Mouse (Mus musculus): ENCODE results near the gene Stard10.

Stard10 gene

GRCm38 (mm10) chr7:101332045-101332831, 15.4 kb downstream of the Stard10 start:
- DNase-seq: no peak

GRCm38 (mm10) chr7:101335228-101335627, 18.3 kb downstream of the Stard10 start:
- DNase-seq: no peak

- no peak for DNase-seq
These were observed 19.8 kb downstream of the Stard10 start for GRCm38 (mm10) chr7:101336686-101337085.

GRCm38 (mm10) chr7:101337401-101337800, 20.5 kb downstream of the Stard10 start:
- no peak for DNase-seq

- DNase-seq: peak; percentile 43 to 59
These were observed 24.5 kb downstream of the Stard10 start for GRCm38 (mm10) chr7:101341405-101341804.

- DNase-seq: no peak
These were observed 26.2 kb downstream of the Stard10 start for GRCm38 (mm10) chr7:101343135-101343534.

GRCm38 (mm10) chr7:101344892-101345291, 28.0 kb downstream of the Stard10 start:
- no peak for DNase-seq

GRCm38 (mm10) chr7:101346991-101347390, 30.1 kb downstream of the Stard10 start:
- DNase-seq: no peak

- peak; percentile 61 to 72 for DNase-seq
These were observed 30.9 kb downstream of the Stard10 start, which contains the start of gene Arap1 for GRCm38 (mm10) chr7:101347767-101348270. Arap1 (plus strand) TSS chr7:101348067.

GRCm38 (mm10) chr7:101348312-101348711, 31.4 kb downstream of the Stard10 start:
- no peak for DNase-seq

GRCm38 (mm10) chr7:101349861-101350260, 33.0 kb downstream of the Stard10 start:
- no peak for DNase-seq

GRCm38 (mm10) chr7:101352404-101352803, 35.5 kb downstream of the Stard10 start:
- DNase-seq: no peak

- no peak for DNase-seq
These were observed 37.5 kb downstream of the Stard10 start for GRCm38 (mm10) chr7:101354423-101354822.

- no peak for DNase-seq
These were observed 38.7 kb downstream of the Stard10 start for GRCm38 (mm10) chr7:101355551-101356100.

GRCm38 (mm10) chr7:101356868-101357267, 40.0 kb downstream of the Stard10 start:
- DNase-seq: no peak

- DNase-seq: no peak
These were observed 43.5 kb downstream of the Stard10 start for GRCm38 (mm10) chr7:101360406-101360805.

- no peak for DNase-seq
These were observed 44.1 kb downstream of the Stard10 start for GRCm38 (mm10) chr7:101361021-101361420.

- DNase-seq: no peak
These were observed 44.9 kb downstream of the Stard10 start for GRCm38 (mm10) chr7:101361767-101362166.

GRCm38 (mm10) chr7:101362791-101363191, 45.9 kb downstream of the Stard10 start:
- DNase-seq: peak in 1 of 2 experiments; percentile 56

- no peak for DNase-seq
These were observed 47.0 kb downstream of the Stard10 start for GRCm38 (mm10) chr7:101363914-101364313.

GRCm38 (mm10) chr7:101367901-101368852, 51.3 kb downstream of the Stard10 start:
- no peak for DNase-seq

- no peak for DNase-seq
These were observed 52.8 kb downstream of the Stard10 start for GRCm38 (mm10) chr7:101369666-101370065.

GRCm38 (mm10) chr7:101373082-101373481, 56.2 kb downstream of the Stard10 start:
- peak in 1 of 2 experiments; percentile 40 for DNase-seq

Data from thymus, postnatal 36 days (tissue).